Mouse (Mus musculus): Measurements from ENCODE around the gene Ppp4r3a.

DNA sequence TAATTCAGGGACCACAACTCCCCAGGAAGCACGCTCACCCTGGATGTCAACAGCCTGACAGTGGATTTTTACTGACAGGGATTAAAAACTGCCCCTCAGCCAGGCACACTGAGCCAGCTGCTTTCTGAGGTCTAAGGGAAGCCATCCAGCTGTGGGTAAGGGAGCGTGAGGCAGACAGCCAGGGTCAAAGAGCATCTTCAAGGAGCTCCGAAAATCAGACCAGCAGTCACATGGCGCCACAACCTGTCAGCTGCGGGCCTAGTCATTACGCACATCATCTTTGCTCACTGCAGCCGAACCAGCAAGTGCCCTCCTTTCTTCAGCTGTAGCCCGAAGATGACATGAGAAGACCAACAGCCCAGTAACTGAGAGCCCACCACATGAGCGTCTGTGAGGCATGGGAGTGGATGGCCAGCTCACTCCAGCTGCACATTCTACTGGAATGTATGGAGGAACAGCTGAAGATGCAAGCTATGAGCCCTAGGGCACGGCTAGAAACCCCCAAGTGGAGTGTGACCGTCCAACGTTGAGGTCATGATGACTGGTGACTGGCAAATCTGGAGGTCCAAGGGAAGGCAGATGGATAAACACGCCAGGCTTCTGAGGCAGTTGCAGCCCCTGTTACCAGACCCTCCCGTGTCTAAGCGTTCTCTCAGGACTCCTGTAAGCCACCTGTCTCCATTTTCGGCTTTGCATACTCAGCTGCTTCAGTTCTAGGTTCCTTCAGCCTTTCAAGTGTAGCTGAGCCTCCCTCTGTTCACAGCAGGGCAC, 87.7 kb downstream of the Ppp4r3a start:
- TF ChIP-seq MYOD1 (IDR thresholded peaks at IDR 0.05; ENCODE audit: control insufficient read depth, insufficient read length, low read depth) (peak; percentile 87), CTCF (IDR thresholded peaks at IDR 0.05; ENCODE audit: control insufficient read depth, insufficient read depth, insufficient read length) (no peak), CEBPB (IDR thresholded peaks at IDR 0.05; ENCODE audit: low read depth) (no peak)

Data from C2C12 (cell line).